Mouse (Mus musculus): ENCODE data around the gene Fus.

- no peak for TF ChIP-seq CTCF (IDR thresholded peaks at IDR 0.05; ENCODE audit: extremely low read depth, insufficient read depth, insufficient read length, insufficient replicate concordance)
- TF ChIP-seq POLR2A (IDR thresholded peaks at IDR 0.05; ENCODE audit: low read depth, low read length), result no peak
Measured at GRCm38 (mm10) chr7:128018275-128018674, 51.0 kb downstream of the Fus start.

Data from spleen, adult 2 months (tissue).